Mouse (Mus musculus): ENCODE results near the gene Thsd4. TPM values are rescaled to one million over a fixed set of nuclear protein-coding genes. Genes with fewer than 3 reads are reported as not detected.

The Thsd4 gene
- total RNA-seq, 2 experiments from 2014 or later, result not detected

DNA sequence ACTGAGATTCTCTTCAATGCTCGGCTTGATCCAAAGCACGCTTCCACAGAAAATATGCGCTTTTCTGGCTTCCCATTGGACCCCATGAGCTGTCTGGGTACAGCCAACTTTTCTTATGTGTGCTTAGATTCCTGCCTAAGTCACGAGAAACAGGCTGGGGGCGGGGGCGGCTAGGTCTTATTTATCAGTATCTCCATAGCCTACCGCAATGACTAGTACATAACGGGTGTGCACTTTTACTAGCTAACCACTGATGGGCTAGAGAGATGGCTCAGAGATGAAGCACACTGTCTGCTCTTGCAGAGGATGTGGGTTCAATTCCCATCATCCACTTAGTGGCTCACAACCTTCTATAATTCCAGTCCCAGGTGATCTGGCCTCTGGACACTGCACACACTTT, 121.8 kb downstream of the Thsd4 start:
- no peak for ATAC-seq (replicated peaks; ENCODE audit: low FRiP score, poor library complexity, severe bottlenecking)

GRCm38 (mm10) chr9:60398073-60398472, 123.8 kb downstream of the Thsd4 start:
- no peak for ATAC-seq (replicated peaks; ENCODE audit: low FRiP score, poor library complexity, severe bottlenecking)

DNA sequence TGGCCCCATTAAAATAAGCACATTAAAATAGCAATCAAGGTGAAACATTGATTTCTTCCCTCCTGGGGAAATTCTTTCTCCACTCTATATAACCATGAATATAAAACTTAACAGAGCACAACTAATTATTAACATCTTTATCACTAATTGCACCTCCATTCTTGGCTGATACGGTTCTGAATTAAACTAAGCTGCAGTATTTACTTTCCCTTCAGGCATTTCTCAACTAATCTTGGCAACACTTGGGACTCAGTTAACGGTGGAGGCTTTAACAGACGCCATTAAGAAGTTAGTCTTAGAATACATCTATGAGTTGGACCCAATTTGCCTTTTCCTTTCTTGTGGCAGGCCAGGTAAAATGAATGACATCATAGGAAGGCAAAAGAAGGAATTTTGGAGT, 125.8 kb downstream of the Thsd4 start:
- no peak for ATAC-seq (replicated peaks; ENCODE audit: low FRiP score, poor library complexity, severe bottlenecking)

DNA sequence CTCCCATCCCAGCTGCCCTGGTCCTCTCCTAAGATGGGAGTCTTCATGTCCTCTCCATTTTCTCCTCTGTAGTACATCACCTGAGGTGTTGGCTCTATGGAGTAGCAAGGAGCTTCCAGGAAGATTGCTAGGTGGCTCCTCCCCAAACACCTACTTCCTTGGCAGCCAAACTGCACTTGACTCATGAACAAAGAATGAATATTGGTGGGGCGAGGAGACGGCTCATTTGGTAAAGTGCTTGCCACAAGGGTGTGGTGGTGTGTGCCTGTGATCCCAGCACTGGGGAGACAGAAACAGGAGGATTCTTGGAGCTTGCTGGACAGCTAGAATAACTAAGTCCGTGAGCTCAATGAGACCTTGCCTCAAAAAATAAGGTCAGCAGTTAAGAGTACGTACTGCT, 128.9 kb downstream of the Thsd4 start:
- ATAC-seq (replicated peaks; ENCODE audit: low FRiP score, poor library complexity, severe bottlenecking), result no peak

- ATAC-seq (replicated peaks; ENCODE audit: low FRiP score, poor library complexity, severe bottlenecking), result no peak
These were observed 137.1 kb downstream of the Thsd4 start for GRCm38 (mm10) chr9:60384751-60385150.

DNA sequence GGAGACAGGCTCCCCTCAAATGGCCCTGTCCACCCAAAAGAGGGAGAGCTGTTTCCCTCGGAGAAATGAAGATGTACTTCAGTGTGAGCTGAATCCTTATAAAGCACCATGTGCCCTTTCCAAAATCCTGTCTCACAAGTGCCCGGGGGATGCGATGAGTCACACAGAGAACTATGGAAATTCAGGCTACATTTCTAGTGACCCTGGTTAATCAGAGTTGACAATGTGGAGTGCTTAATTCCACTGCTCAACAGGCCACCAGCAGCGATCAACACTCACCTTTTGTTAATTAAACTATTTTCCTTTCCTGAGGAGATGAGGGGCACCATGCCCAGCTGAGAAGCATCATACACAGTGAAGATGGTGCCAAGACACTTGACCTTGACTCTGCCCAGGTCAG, 138.9 kb downstream of the Thsd4 start:
- no peak for ATAC-seq (replicated peaks; ENCODE audit: low FRiP score, poor library complexity, severe bottlenecking)

DNA sequence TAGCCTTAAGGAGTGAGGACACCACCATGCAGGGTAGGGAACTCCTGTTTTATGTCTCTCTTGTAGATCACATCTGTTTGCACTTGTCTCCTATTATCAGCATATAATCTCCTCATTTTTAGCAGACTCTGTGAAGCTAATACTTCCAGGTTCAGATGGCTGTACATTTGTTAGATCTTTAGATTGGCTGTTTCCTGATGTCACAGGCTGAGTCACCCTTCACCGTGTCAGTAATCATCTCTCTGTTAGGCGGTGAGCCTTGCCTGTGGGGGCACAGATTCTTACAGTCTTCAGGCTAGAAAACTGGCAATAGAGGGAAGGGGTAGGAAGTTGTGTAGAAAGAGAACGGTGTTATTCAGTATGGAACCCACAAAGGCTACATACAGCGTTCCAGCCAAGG, 139.3 kb downstream of the Thsd4 start:
- no peak for ATAC-seq (replicated peaks; ENCODE audit: low FRiP score, poor library complexity, severe bottlenecking)

GRCm38 (mm10) chr9:60381010-60381409, 140.8 kb downstream of the Thsd4 start:
- no peak for ATAC-seq (replicated peaks; ENCODE audit: low FRiP score, poor library complexity, severe bottlenecking)

GRCm38 (mm10) chr9:60380550-60380949, 141.3 kb downstream of the Thsd4 start:
- ATAC-seq (replicated peaks; ENCODE audit: low FRiP score, poor library complexity, severe bottlenecking), result no peak

GRCm38 (mm10) chr9:60378235-60378634, 143.6 kb downstream of the Thsd4 start:
- no peak for ATAC-seq (replicated peaks; ENCODE audit: low FRiP score, poor library complexity, severe bottlenecking)

DNA sequence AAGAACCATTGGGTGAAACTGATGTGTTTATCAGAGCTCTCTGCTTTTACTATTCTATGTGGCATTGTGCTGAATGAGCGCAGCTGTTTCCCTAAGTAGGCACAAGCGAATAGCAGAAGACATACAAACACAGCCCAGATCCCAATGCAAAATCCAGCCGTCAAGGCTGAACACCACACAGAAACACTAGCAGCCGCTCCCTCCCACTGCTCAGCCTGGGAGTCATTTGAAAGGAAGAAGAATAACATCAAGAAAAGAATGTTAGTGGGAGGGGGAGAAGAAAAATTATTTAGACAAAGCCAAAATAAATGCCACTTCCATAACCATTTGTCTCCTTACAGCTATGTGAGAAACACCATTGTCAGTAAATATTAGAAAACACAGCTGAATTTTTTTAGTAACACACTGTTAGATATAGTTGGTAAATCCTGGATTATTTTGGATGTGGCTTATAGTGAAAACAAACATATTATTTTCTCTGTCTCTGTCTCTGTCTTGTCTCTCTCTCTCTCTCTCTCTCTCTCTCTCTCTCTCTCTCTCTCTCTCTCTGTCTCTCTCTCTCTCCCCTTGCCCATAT, 148.6 kb downstream of the Thsd4 start:
- no peak for ATAC-seq (replicated peaks; ENCODE audit: low FRiP score, poor library complexity, severe bottlenecking)

DNA sequence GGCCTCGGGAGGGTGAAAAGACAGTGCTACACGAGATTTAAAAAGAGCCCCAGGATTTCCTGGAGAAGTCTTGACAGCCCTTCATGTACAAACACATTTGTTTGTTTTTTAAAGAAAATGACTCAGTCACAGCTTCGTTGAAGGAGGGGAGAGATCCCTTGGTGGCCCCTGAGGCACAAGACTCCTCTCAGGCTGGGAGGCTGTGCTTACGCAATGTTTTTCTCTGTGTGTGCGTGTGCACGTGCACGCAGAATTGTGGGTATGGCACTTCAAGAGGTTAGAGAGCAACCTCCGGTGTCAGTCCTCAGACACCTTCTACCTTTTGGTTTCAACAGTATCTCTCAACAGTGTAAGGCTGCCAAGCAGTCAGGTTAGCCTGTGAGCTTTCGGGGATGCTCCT, 153.3 kb downstream of the Thsd4 start:
- ATAC-seq (replicated peaks; ENCODE audit: low FRiP score, poor library complexity, severe bottlenecking), result no peak

DNA sequence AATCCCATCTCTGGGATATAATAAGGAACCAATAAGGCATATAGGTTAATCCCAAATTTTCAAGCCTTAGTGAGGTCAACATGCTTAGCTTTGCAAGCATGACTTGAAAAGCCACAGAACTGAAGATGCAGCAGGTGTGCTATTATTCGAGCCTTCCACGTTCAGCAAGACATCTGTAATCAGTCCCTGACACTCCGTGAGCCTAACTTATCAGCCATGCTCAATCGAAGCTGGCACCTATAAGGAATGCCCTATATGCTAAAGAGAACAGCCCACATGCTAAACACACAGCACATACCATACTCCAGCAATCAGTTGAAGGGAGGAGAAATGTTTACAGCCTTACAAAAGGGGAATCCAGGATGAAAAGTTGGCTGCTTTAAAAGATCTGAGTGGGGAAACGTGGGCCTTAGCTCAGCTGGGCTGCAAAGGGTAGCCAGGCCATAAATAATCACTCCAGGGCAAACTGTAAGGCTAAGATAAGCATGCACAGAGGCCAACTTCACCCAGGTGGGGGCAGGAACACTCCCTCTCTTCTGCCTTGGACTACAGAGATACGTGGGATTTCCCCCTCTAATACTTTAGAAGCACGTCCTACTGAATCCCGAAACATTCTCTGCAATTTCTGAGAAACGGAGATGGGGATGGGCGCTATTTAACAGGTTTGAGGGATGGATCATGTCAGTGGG, 154.1 kb downstream of the Thsd4 start:
- ATAC-seq (replicated peaks; ENCODE audit: low FRiP score, poor library complexity, severe bottlenecking), result no peak

GRCm38 (mm10) chr9:60364166-60364781, 157.6 kb downstream of the Thsd4 start:
- no peak for ATAC-seq (replicated peaks; ENCODE audit: low FRiP score, poor library complexity, severe bottlenecking)

GRCm38 (mm10) chr9:60352351-60352750, 169.5 kb downstream of the Thsd4 start:
- ATAC-seq (replicated peaks; ENCODE audit: low FRiP score, poor library complexity, severe bottlenecking), result no peak

DNA sequence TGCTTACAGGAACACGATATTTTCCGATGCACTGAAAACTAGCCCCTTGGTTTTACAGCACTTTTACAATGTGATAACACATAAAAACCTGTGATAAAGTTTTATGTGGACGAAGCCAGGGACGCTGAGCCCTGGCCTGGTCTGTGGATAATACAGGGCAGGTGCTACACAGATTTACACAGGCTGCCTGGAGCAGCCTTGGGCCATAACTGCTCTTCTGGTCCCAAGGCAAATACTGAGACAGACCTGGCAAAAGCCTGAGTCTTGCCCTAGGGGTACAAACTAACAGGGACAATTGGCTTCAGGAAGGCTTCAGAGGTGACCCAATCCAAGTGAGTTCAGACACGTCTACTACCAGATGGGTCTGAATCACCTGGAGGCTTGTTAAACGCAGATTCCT, 170.7 kb downstream of the Thsd4 start:
- ATAC-seq (replicated peaks; ENCODE audit: low FRiP score, poor library complexity, severe bottlenecking), result no peak

DNA sequence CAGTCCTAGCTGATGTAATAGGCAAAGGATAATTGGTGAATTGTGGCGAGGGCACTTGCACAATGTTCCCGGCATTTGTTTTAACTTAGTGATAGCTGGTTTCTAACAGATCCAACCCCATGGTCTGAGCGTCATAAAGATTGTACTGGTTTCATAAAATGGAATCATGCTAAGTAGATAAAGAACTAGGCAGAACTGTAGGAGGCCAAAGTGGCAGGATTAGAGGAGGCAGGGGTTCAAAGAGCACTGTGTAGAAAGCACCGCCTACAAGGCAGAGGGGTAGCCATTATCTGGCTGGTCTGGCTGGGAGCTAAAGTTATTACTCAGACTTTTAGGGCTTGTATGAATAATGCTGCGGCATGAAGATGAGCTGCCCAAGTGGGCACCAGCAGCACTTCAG, 185.7 kb downstream of the Thsd4 start:
- ATAC-seq (replicated peaks; ENCODE audit: low FRiP score, poor library complexity, severe bottlenecking), result no peak

DNA sequence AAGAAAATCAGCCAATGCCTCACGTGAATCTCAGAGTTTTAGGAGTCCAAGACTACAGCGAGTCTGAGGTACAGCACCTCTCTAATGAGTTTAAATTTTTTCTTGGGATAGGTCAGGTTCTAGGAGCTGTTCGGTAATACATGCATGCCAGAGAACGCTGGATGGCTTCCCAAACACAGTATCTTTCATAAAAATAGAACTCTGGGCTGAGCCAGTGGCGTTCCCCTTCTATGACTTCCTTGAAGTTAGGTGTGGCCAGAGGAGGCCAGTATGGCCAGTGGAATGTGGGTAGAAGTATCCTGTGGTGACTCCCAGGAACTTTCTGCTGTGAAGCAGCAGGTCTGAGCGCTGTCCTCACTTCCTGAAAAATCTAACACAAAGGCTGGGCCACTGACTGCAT, 186.4 kb downstream of the Thsd4 start:
- ATAC-seq (replicated peaks; ENCODE audit: low FRiP score, poor library complexity, severe bottlenecking), result no peak

DNA sequence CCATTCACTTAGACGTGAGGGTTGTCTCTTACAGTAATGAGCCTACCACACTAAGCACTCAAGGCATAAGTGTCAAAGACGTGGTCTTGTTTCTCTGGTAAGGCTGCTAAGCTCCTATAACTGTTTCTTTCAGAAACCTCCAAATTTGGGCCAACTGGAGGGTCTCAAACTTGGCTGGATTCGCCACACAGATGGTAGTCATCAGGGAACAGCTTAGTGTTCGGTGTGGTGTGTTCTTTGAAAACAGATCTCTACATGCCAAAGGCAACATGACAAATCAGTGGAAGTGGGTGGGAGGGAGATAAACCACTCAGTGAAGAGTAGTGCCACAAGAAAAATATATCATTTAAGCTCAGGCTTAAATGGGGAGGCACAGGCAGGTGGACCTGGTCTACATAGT, 191.9 kb downstream of the Thsd4 start:
- ATAC-seq (replicated peaks; ENCODE audit: low FRiP score, poor library complexity, severe bottlenecking), result no peak

GRCm38 (mm10) chr9:60324716-60325115, 197.1 kb downstream of the Thsd4 start:
- no peak for ATAC-seq (replicated peaks; ENCODE audit: low FRiP score, poor library complexity, severe bottlenecking)

- ATAC-seq (replicated peaks; ENCODE audit: low FRiP score, poor library complexity, severe bottlenecking), result no peak
These were observed 198.4 kb downstream of the Thsd4 start for GRCm38 (mm10) chr9:60323435-60323834.

- ATAC-seq (replicated peaks; ENCODE audit: low FRiP score, poor library complexity, severe bottlenecking), result no peak
These were observed 204.6 kb downstream of the Thsd4 start for GRCm38 (mm10) chr9:60317291-60317690.

Measured in erythroblast, adult 5-6 weeks (primary cell).